Mouse (Mus musculus) liver, postnatal 0 days (tissue): Measurements from ENCODE around the gene Atrnl1.

ENCODE experiments used
- CTCF ChIP-seq: sonication (generic); IDR thresholded peaks from 2 replicates; pipeline ENCODE4 v1.5.1; 2016; ENCODE audit warnings: antibody characterized with exemption, low read depth
- EP300 ChIP-seq: IDR thresholded peaks from 2 replicates; pipeline ENCODE4 v1.6.1; 2016; ENCODE audit warnings: antibody characterized with exemption, low read depth, mild to moderate bottlenecking

DNA sequence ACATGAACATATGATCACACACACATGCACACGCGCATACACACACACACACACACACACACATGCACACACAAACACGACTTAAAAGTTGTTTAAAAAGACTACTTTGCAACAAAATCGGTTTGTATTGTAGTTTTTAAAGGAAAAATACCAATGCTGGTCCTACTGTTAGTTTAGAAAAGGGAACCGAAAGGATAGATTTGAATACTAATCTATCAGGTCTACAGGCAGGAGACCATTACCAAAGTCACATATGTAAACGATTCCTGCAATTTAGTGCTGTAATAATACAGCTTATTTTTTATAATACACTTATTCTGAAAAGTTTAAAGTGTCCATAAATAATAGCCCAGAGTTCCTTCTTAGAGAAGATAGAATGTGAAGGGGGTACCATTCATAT lies 299.8 kb downstream of the Atrnl1 start:
- TF ChIP-seq CTCF (no peak), EP300 (no peak)
